7 mouse cellular contexts compared by ENCODE assay signal in genomic region chr1:167306451-167307240, GRCm38 (mm10). TPM values are rescaled to one million over a fixed set of nuclear protein-coding genes. Genes with fewer than 3 reads are reported as not detected.
DNase-seq lines count a peak whose midpoint lies in the region; ATAC-seq lines count a peak whose summit lies in the region.

No protein-coding gene starts in this region.

- ATAC-seq in activated CD4-positive, CD25-positive, alpha-beta regulatory T cell, adult 4 months: peak; percentile 43

- DNase-seq in right cerebral cortex, adult 18-20 months: peak; percentile 39
- no peak for DNase-seq in right cerebral cortex, postnatal 36 days (ENCODE audit: low spot score in 2 of 2)
- DNase-seq in cerebellum, postnatal 36 days: peak; percentile 43 to 45
- peak; percentile 51 for DNase-seq in kidney, postnatal 10 days
- DNase-seq in lung, postnatal 25 days (ENCODE audit: low spot score): peak; percentile 42
- peak; percentile 71 to 82 for DNase-seq in spleen, postnatal 4 days (ENCODE audit: low spot score in 2 of 2)

RNA-seq across cellular contexts. Expression of gene Tmco1, which starts 1.5 kb away (rescaled TPM):
- 100 to 1,000 TPM in 1 of 2 experiments, 10 to 100 TPM in 1; 94.8 to 120 TPM for polyA plus RNA-seq in activated CD4-positive, CD25-positive, alpha-beta regulatory T cell, adult 4 months (2017; shearing (Covaris generic))

RNA-seq across cellular contexts. Expression of gene Uck2, which starts 21.5 kb away (rescaled TPM):
- polyA plus RNA-seq in activated CD4-positive, CD25-positive, alpha-beta regulatory T cell, adult 4 months (2017; shearing (Covaris generic)): 10 to 100 TPM; 18.6 to 31.8 TPM

RNA-seq across cellular contexts. Expression of gene Aldh9a1, which starts 43.1 kb away (rescaled TPM):
- polyA plus RNA-seq in activated CD4-positive, CD25-positive, alpha-beta regulatory T cell, adult 4 months (2017; shearing (Covaris generic)): 10 to 100 TPM; 44.8 to 45.7 TPM

Comparison
In these comparisons a context has a peak if more than half of its experiments do, and no peak if none do; other contexts are left out.
1. DNase-seq: peak in right cerebral cortex, adult 18-20 months (single experiment), cerebellum, postnatal 36 days (2 of 2), kidney, postnatal 10 days (single experiment), lung, postnatal 25 days (single experiment) and spleen, postnatal 4 days (2 of 2); none in right cerebral cortex, postnatal 36 days (0 of 2).